Mouse (Mus musculus): Measurements from ENCODE around the gene Pom121l2.

GRCm38 (mm10) chr13:22034443-22035266, 53.7 kb downstream of the Pom121l2 start:
- no peak for TF ChIP-seq CTCF (IDR thresholded peaks at IDR 0.05; ENCODE audit: insufficient read depth, low read length)
- TF ChIP-seq POLR2A (IDR thresholded peaks at IDR 0.05; ENCODE audit: borderline replicate concordance, extremely low read depth, low read depth, low read length) = no peak
